Mouse (Mus musculus) inflammation-experienced regulatory T-cells, adult 16 weeks (primary cell): ENCODE results near the gene Pnliprp2. TPM values are rescaled to one million over a fixed set of nuclear protein-coding genes. Genes with fewer than 3 reads are reported as not detected.

ENCODE experiments used
- polyA plus RNA-seq: library from polyadenylated mRNA; unstranded; fragments of 100-300 nt; shearing (Covaris generic); gene quantifications from one replicate; pipeline ENCODE4 v1.2.1, GENCODE M21; 2017

Pnliprp2 gene
- polyA plus RNA-seq = not detected

DNA sequence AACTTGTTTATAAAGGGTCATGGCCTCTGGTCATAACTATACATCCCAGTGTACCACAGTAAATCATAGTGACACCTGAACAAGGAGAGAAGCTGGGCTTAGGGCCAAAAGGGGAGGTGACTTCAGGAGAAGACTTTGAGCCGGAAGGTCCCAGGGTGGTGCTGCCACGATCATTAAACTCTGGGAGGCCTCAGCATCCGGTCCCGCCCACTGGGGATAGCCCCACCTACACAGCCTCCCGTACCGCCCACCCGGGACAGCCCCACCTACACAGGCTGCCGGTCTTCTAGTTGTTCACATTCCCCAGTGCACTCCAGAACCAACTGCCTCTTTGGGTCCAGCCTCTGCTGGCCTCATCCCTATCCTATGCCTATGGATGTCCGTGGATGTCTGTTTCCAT, at the start of gene Pnliprp2:
TSS of gene Pnliprp2 (plus strand) at position 297 of the 400 bp plus-strand sequence.

DNA sequence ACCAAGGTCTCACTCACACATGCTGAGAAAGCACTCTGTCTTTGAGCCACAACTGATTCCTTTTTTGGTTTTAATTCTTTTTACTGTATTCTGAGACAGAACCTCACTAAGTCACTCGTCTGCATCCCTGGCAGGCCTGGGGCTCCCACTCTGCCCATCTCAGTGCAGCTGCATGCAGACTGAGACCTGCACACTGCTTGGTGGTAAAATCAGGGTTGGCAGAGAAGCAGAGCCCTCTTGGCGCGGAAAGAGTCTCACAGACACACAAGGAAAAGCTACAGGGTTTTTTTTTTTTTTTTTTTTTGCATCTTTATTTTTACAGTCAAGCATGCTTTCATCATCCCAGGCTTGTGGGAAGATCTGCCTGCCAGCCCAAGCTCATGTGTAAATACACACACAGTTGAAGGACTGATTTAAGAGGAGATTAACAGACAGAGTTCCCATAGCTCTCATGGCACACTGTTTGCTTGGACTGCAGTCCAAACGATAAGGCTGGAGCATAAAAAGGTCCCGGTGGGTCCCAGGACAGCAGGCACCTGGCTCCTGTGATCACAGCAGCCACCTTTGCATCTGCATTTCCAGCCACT, 31.0 kb upstream of the Pnliprp2 start, which contains the start of gene Pnliprp1:
TSS of gene Pnliprp1 (plus strand) at position 443 of the 587 bp plus-strand sequence.

DNA sequence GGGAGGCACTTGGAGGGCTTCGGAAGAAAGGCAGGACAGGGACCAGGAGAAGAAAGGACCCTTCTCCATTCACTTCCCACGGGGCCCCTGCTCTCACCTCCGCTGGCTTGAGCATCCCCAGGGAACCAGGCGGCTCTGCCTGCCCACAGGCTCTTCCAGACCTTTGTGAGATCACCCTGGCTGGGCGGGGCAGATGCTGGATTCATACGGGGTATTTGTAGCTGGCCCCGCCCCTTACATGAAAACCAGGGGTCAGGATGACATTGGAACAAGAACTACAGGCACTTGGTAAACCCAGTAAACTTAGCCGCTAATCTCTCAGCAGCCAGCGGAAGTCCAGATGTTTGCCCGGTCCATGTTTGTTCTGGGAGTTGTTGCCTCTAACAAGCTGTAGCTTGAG, 34.8 kb downstream of the Pnliprp2 start, which contains the start of gene 1700019N19Rik:
TSS of gene 1700019N19Rik (minus strand) at position 178 of the 400 bp plus-strand sequence.

Other genes with a start within 250 kb of the Pnliprp2 start
- not detected for gene Ccdc172, start 247.7 kb upstream of the Pnliprp2 start, polyA plus RNA-seq
- not detected for gene Pnlip, start 107.2 kb upstream of the Pnliprp2 start, polyA plus RNA-seq
- gene Pnliprp1, start 30.8 kb upstream of the Pnliprp2 start, polyA plus RNA-seq = not detected
- gene 1700019N19Rik, start 34.7 kb downstream of the Pnliprp2 start, polyA plus RNA-seq = not detected
- gene Eno4, start 183.7 kb downstream of the Pnliprp2 start, polyA plus RNA-seq = not detected
- 3.1 TPM for gene Hspa12a, start 183.9 kb downstream of the Pnliprp2 start, polyA plus RNA-seq